Mouse (Mus musculus): Measurements from ENCODE around the gene Dnal1.
A peak's percentile ranks its signal among the peaks of the same experiment; 100 is the strongest.

Gene Dnal1

GRCm38 (mm10) chr12:84185547-84185946 is 71.4 kb downstream of the Dnal1 start:
- no peak for DNase-seq (ENCODE audit: low spot score in 2 of 2)

DNA sequence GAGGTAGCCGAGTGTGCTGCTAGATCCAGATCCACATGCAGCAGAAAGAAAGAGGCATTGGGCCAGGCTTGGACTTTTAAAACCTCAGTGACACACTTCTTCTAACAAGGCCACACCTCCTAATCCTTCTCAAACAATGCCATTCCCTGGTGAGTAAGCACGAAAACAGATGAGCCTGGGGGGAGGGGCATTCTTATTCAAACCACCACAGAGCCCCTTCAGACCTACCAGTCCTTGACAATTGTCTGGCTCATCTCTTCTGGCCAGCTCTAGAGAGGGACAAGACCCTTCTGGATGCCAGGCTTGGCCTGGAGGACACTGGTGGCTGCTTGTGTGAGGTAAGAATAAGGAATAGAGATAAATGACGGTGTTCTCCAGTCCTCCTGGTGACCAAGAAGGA is 72.4 kb downstream of the Dnal1 start:
- no peak for DNase-seq (ENCODE audit: low spot score in 2 of 2)

GRCm38 (mm10) chr12:84186950-84187349 is 72.8 kb downstream of the Dnal1 start:
- no peak for DNase-seq (ENCODE audit: low spot score in 2 of 2)

DNA sequence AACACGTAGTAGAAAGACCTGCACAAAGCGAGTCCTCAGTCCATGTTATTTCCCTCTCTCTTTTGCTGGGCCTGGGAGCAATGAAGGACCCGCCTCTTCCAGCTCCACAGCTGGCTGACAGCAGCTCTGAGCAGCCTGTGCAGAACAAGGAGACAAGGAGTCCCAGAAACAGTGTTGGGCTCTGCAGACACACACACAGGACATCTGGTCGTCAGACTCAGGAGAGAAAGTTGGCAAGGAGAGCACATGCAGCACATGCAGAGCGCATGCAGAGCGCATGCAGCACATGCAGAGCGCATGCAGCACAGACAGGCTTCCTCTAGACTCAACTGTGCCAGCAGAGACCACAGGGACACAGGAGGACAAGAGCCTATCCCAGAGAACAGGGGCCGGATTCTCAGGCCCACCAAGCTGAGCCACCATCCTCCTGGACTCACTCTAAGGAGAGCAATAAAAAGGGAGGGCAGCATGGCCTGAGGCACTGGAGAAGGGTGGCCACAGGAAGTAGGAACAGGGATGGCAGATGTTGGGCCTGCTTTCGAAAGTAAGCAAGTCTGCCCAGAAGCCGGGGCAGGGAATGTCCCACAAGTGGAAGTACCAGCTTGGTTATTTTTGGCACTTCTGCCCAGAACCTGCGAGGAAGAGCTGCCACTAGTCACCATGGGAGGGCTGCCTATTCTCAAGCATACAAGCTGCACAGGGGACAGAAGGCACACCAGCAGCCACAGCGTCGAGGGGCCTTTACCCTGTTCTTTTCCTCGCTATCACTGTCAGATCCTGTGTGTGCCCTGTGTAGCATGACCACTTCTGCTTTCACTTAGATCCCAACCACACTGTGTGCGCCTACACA is 73.8 kb downstream of the Dnal1 start:
- DNase-seq (ENCODE audit: low spot score in 2 of 2): no peak

- DNase-seq (ENCODE audit: low spot score in 2 of 2): no peak
These were observed 74.8 kb downstream of the Dnal1 start for GRCm38 (mm10) chr12:84188881-84189444.

GRCm38 (mm10) chr12:84190151-84190820 is 76.1 kb downstream of the Dnal1 start:
- no peak for DNase-seq (ENCODE audit: low spot score in 2 of 2)

GRCm38 (mm10) chr12:84191190-84191589 is 77.0 kb downstream of the Dnal1 start:
- no peak for DNase-seq (ENCODE audit: low spot score in 2 of 2)

DNA sequence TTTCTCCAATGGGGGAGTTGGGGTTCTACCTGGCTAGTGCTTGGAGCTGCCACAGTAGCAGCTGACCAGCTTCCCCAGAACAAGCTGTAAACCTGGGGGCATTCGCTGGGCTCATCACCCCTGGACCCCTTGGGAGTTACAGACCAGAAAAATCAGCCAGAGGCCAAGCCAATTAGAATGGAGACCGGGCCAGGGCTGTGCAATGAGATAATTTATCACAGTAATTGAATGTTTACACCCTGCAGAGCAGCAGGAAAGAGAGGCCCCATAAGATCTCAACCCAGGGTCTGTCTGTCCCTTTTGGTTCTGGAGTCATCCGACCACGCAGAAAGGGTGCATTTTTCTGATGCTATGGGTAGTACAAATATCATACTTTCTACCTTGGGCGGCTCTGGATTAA is 77.6 kb downstream of the Dnal1 start:
- DNase-seq (ENCODE audit: low spot score in 2 of 2): no peak

DNA sequence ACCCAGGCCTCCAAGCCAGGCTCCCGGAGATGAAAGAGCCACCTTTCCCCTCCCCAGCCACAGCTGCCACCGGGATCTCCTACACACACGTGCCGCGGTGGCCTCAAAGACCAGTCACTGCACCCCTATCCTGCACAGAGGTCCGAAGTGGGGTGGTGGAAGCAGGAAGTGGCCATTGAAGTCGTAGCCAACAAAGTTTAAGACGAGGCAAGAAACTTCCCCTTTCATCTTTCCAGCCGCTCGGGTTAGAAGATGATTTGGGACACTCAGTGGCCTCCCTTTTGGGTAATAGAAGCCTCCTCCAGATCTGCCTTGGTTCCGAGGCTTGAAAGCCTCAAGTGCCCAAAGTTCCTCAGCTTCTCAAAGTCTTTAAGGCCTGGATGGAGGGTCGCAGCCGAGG is 78.1 kb downstream of the Dnal1 start:
- DNase-seq (ENCODE audit: low spot score in 2 of 2): no peak

DNA sequence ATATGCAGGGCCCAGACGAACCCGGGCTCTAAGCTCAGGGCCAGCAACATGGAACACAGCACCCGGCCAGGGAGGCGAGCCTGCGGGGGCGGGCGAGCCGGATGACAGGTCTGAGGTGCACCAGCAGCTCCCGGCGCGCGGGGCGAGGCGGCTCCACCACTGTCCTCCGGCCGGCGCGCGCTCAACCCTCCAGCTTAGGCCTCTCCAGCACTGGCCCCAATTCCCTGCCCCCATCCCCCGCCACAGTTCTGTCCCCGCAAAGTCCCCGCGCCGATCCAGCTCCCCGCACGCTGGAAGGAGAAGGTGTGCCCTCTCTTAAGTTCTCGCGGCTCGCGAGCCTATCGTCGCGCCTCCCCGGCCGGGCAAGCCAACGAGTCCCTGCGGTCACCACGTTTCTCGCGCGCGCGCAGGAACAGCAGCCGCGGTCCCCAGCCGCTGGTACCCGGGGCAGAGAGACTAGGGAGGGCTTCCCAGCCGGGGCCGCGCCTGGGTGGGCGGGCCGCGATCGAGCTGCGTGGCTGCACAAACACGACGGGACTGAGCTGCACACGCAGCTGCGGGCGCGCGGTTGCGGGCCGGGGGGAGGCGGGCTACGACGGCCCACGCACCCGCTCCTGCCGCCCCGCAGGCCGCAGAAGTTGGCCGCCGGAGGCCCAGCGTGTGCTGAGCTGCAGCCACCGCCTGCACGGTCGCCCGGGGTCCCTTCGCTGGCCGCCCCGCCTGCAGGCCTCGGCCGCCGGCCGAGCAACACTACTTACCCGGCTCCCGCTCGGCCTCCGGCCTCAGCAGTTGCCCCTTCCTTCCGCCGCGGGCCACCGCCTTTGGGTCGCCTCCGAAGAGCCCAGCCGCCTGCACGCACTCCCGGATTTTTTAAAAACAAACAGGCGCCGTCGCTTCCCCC is 78.8 kb downstream of the Dnal1 start:
- peak; percentile 55 to 57 for DNase-seq (ENCODE audit: low spot score in 2 of 2)

DNA sequence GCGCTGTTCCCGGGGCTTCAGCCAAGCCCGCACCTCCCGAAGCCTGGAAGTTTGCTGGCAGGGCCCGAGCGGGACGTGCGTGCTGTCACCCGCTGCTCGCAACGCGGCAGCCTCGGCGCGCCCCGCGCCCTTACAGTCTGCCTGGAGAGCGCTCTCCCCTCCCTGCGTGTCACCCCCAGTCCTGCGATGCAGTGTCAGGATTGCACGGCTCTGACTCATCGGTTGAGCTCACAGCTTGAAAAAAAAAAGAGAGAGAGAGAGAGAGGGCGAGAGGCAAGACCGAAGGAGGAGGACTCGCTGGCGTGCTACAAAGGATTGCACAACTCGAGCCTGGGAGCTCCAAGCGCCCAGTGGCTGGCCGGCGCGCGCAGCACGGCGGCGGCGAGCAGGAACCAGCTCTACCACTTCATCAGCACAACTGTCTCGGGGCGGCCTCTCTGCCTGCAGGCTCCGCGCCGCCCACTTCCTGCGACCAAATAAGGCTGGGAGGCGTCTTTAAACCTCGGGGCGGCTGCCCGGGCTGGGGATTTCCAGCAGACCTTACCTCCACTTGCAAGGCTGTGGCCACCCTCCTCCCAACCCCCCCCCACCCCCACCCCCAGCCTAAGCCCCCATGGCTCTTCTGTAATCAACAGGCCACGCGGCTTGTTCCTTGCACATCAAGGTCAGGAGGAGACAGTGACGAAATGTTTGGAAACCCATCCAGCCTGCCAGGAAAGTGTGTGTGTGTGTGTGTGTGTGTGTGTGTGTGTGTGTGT is 79.7 kb downstream of the Dnal1 start:
- peak; percentile 87 to 90 for DNase-seq (ENCODE audit: low spot score in 2 of 2)

DNA sequence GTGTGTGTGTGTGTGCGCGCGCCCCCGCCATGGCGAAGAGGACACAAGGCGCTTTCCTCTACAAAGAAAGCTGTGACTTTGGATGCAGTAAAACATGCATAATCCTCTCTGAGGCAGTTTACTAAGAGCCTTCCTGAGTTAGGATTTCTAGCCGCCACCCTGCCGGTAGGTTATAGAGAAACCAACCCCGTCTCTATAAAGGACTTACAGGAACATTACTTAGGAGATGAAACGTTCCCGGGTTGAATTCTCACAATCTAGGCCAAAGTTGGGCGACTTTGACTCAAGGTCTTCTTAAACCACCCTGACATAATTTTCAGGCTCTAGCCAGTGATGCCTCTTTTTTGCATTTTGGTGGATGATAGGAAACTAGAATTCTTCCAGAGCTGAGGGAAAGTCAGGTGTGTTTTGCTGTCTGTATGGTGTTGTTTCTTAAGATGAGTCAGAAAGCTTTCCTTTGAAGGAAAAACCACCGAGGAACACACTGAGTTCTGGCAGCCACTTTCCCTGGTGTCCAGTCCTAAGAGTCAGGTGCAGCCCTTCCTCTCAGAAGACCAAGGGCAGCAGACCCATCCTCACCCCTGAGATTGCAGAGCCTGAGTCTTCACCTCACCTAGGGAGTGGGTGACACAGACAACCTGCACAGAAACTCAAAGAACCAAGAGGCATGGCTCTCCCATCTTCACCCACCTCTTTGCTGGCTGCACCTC is 80.4 kb downstream of the Dnal1 start:
- no peak for DNase-seq (ENCODE audit: low spot score in 2 of 2)

DNA sequence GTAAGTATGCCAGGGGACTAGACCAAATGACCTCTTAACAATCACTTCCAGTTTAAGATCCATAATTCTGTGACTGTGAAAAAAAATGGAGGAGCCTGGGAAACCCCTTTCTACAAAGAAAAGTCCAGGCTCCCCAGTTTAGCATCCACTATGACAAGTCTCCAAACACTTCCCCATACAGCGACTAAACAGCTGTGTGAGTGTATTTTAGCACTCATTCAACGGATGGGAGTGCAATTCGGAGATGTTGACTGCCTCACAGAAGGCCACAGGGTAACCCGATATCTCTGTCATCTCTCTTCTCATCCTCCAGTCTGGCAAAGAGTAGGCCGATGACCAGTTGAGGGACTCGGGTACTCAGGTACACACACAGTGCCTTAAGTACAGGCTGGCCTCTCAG is 81.0 kb downstream of the Dnal1 start:
- no peak for DNase-seq (ENCODE audit: low spot score in 2 of 2)
